Mouse (Mus musculus) frontal cortex, adult 2 months (tissue): ENCODE data around the gene Kras. TPM values are rescaled to one million over a fixed set of nuclear protein-coding genes. Genes with fewer than 3 reads are reported as not detected.
A peak's percentile ranks its signal among the peaks of the same experiment; 100 is the strongest.

Experiments used
- DNase-seq, 2 experiments: peaks; one replicate each; pipeline ENCODE4 v3.0.0; 2022; ENCODE audit warnings: low spot score in 1 of 2; ENCODE audit errors: extremely low spot score in 1 of 2
- polyA plus RNA-seq: library from polyadenylated mRNA; depleted of rRNA; stranded (reverse); fragments of >200 nt; gene quantifications from 2 replicates; pipeline ENCODE4 v1.2.3, GENCODE M21; 2012; rRNA removed

The Kras gene
- polyA plus RNA-seq, 1 experiment, result 48.2 TPM

- DNase-seq, result peak in 1 of 2 experiments; percentile 51
Observed at GRCm38 (mm10) chr6:145197949-145198686, 51.9 kb downstream of the Kras start.

- DNase-seq, result no peak
Observed at GRCm38 (mm10) chr6:145193446-145193845, 56.6 kb downstream of the Kras start.

- no peak for DNase-seq
Observed at GRCm38 (mm10) chr6:145193038-145193437, 57.0 kb downstream of the Kras start.

- peak; percentile 36 to 61 for DNase-seq
Observed at GRCm38 (mm10) chr6:145187093-145188088, 62.6 kb downstream of the Kras start.

GRCm38 (mm10) chr6:145186096-145186495 lies 63.9 kb downstream of the Kras start:
- no peak for DNase-seq

- no peak for DNase-seq
Observed at GRCm38 (mm10) chr6:145182044-145182443, 68.0 kb downstream of the Kras start.

GRCm38 (mm10) chr6:145179665-145180064 lies 70.4 kb downstream of the Kras start:
- DNase-seq, result peak in 1 of 2 experiments; percentile 57

- no peak for DNase-seq
Observed at GRCm38 (mm10) chr6:145176474-145176873, 73.6 kb downstream of the Kras start.

- no peak for DNase-seq
Observed at GRCm38 (mm10) chr6:145175571-145175981, 74.5 kb downstream of the Kras start.

GRCm38 (mm10) chr6:145173781-145174191 lies 76.3 kb downstream of the Kras start:
- DNase-seq, result peak in 1 of 2 experiments; percentile 24

- no peak for DNase-seq
Observed at GRCm38 (mm10) chr6:145171892-145172606, 78.0 kb downstream of the Kras start.

Other genes with a start within 250 kb of the Kras start
- 33.3 and 38.0 TPM in 2 replicates for gene Bcat1, start 174.1 kb downstream of the Kras start, polyA plus RNA-seq
- 3.2 and 5.2 TPM in 2 replicates for gene Lrmp, start 134.6 kb downstream of the Kras start, polyA plus RNA-seq
- 1.0 and 1.1 TPM in 2 replicates for gene Casc1, start 39.2 kb downstream of the Kras start, polyA plus RNA-seq
- 29.5 and 30.9 TPM in 2 replicates for gene Etfrf1, start 39.1 kb downstream of the Kras start, polyA plus RNA-seq